Mouse (Mus musculus): Measurements from ENCODE around the gene Gmds.

- no peak for TF ChIP-seq CTCF (IDR thresholded peaks at IDR 0.05; ENCODE audit: low read depth, low read length)
- no peak for TF ChIP-seq POLR2A (IDR thresholded peaks at IDR 0.05; ENCODE audit: borderline replicate concordance, low read depth, low read length)
Observed at GRCm38 (mm10) chr13:31815383-31816003, 523.0 kb downstream of the Gmds start.

All from bone marrow macrophage, adult 2 months (primary cell).